Mouse (Mus musculus) ES-E14 (cell line): ENCODE measurements around the gene Cbr4. TPM values are rescaled to one million over a fixed set of nuclear protein-coding genes. Genes with fewer than 3 reads are reported as not detected.

Experiments
- DNase-seq: peaks from one replicate; pipeline ENCODE4 v3.0.0-alpha.2; 2013; ENCODE audit warnings: low read depth, low spot score
- H3K27ac ChIP-seq: 2 replicates; pipeline ENCODE4 v1.5.1; 2012; ENCODE audit warnings: low read depth, mild to moderate bottlenecking, low read length, moderate library complexity, mixed read lengths; ENCODE audit not compliant: poor library complexity, insufficient read depth, severe bottlenecking
- H3K36me3 ChIP-seq: 2 replicates; pipeline ENCODE4 v1.6.1; 2012; ENCODE audit warnings: mild to moderate bottlenecking, low read length, moderate library complexity, mixed read lengths; ENCODE audit not compliant: control insufficient read depth, poor library complexity, insufficient read depth, severe bottlenecking
- H3K4me1 ChIP-seq, 2 experiments: fragments of 150-350 bp in 1 of 2; sonication (generic) in 1 of 2; 2 replicates each; pipeline ENCODE4 v1.6.1; 2012; ENCODE audit warnings: low read length in 2 of 2, mild to moderate bottlenecking in 1 of 2, mixed read lengths in 1 of 2; ENCODE audit not compliant: control insufficient read depth in 2 of 2, insufficient read depth in 2 of 2, poor library complexity in 1 of 2
- H3K4me3 ChIP-seq, 2 experiments: fragments of 150-350 bp in 1 of 2; sonication (generic) in 1 of 2; 2 replicates each; pipeline ENCODE4 v1.5.1; 2012; ENCODE audit warnings: low read length in 2 of 2, low read depth in 1 of 2, mild to moderate bottlenecking in 1 of 2, mixed read lengths in 1 of 2; ENCODE audit not compliant: insufficient read depth in 1 of 2, poor library complexity in 1 of 2, severe bottlenecking in 1 of 2
- H3K9ac ChIP-seq: 2 replicates; pipeline ENCODE4 v1.6.1; 2012; ENCODE audit warnings: low read depth, mild to moderate bottlenecking, low read length, mixed read lengths; ENCODE audit not compliant: poor library complexity, insufficient read depth, severe bottlenecking
- H3K9me3 ChIP-seq: fragments of 150-350 bp; sonication (generic); 2 replicates; pipeline ENCODE4 v1.6.1; 2012; ENCODE audit warnings: low read depth, mild to moderate bottlenecking, low read length; ENCODE audit not compliant: control insufficient read depth, insufficient read depth
- CHD2 ChIP-seq: IDR thresholded peaks from 2 replicates; pipeline ENCODE4 v1.6.1; 2014; ENCODE audit warnings: mild to moderate bottlenecking, low read depth, low read length, inconsistent platforms
- HCFC1 ChIP-seq: IDR thresholded peaks from 2 replicates; pipeline ENCODE4 v1.6.1; 2012; ENCODE audit warnings: low read length, inconsistent platforms, borderline replicate concordance; ENCODE audit not compliant: insufficient read depth
- MAFK ChIP-seq: IDR thresholded peaks from 2 replicates; pipeline ENCODE4 v1.6.1; 2014; ENCODE audit warnings: mild to moderate bottlenecking, low read depth, low read length, inconsistent platforms; ENCODE audit not compliant: insufficient read depth
- ZC3H11A ChIP-seq: IDR thresholded peaks from 2 replicates; pipeline ENCODE4 v1.6.1; 2012; ENCODE audit warnings: low read depth, mild to moderate bottlenecking, inconsistent platforms, low read length, borderline replicate concordance
- ZNF384 ChIP-seq: IDR thresholded peaks from 2 replicates; pipeline ENCODE4 v1.6.1; 2012; ENCODE audit warnings: low read depth, low read length, inconsistent platforms
- in situ Hi-C, 2 experiments: fragments of 600-800 bp; cut with MboI; formaldehyde crosslinking; loops; one replicate each; pipeline ENCODE4 v1.15.1; 2025; ENCODE audit warnings: low sequenced_read_pairs in 2 of 2, inconsistent platforms in 1 of 2; ENCODE audit not compliant: unreplicated experiment in 2 of 2
- total RNA-seq: library from RNA; depleted of rRNA; stranded (reverse); fragments of 300-350 nt; gene quantifications from 2 replicates; pipeline ENCODE4 v1.2.3, GENCODE M21; 2012

The Cbr4 gene
- total RNA-seq, 1 experiment: 17.5 TPM

- Histone ChIP-seq H3K9ac (no peak overlapping the region), H3K36me3 (no peaks in the 10 kb centered on the region), H3K4me1 (no peaks in the 10 kb centered on the region), H3K9me3 (no peaks in the 10 kb centered on the region), H3K27ac (no peak overlapping the region), H3K4me3 (no peak overlapping the region)
- in situ Hi-C loops: no loop called here
- no peak for TF ChIP-seq HCFC1
- TF ChIP-seq CHD2: no peak
- no peak for TF ChIP-seq ZNF384
- no peak for TF ChIP-seq ZC3H11A
- no peak for TF ChIP-seq MAFK
- DNase-seq: no peak
Observed at GRCm38 (mm10) chr8:61448881-61449280, 38.7 kb upstream of the Cbr4 start.

- in situ Hi-C loops: no loop called here
- Histone ChIP-seq H3K4me3 (no peak overlapping the region), H3K9me3 (no peaks in the 10 kb centered on the region), H3K9ac (no peak overlapping the region), H3K27ac (no peak overlapping the region), H3K36me3 (no peaks in the 10 kb centered on the region), H3K4me1 (no peaks in the 10 kb centered on the region)
- no peak for DNase-seq
- TF ChIP-seq ZC3H11A (no peak), MAFK (no peak), HCFC1 (no peak), CHD2 (no peak), ZNF384 (no peak)
Observed at GRCm38 (mm10) chr8:61450916-61451575, 36.5 kb upstream of the Cbr4 start.

GRCm38 (mm10) chr8:61451721-61452337 is 35.7 kb upstream of the Cbr4 start:
- DNase-seq: no peak
- in situ Hi-C loops: no loop called here
- H3K36me3 ChIP-seq: no peaks in the 10 kb centered on the region
- no peak overlapping the region for H3K9ac ChIP-seq
- H3K9me3 ChIP-seq: no peaks in the 10 kb centered on the region
- no peak for TF ChIP-seq HCFC1
- no peak for TF ChIP-seq MAFK
- TF ChIP-seq CHD2: no peak
- no peak for TF ChIP-seq ZC3H11A
- no peak for TF ChIP-seq ZNF384
- no peaks in the 10 kb centered on the region for H3K4me1 ChIP-seq
- H3K27ac ChIP-seq: no peak overlapping the region
- no peak overlapping the region for H3K4me3 ChIP-seq

- Histone ChIP-seq H3K4me1 (no peaks in the 10 kb centered on the region), H3K9ac (no peak overlapping the region), H3K36me3 (no peaks in the 10 kb centered on the region), H3K4me3 (no peak overlapping the region), H3K27ac (no peak overlapping the region), H3K9me3 (no peaks in the 10 kb centered on the region)
- TF ChIP-seq HCFC1: no peak
- no peak for TF ChIP-seq CHD2
- no peak for TF ChIP-seq ZNF384
- no peak for TF ChIP-seq MAFK
- TF ChIP-seq ZC3H11A: no peak
- in situ Hi-C loops: no loop called here
- DNase-seq: no peak
Observed at GRCm38 (mm10) chr8:61459763-61460162, 27.8 kb upstream of the Cbr4 start.

GRCm38 (mm10) chr8:61462221-61462620 is 25.3 kb upstream of the Cbr4 start:
- TF ChIP-seq CHD2 (no peak), MAFK (no peak), ZNF384 (no peak), HCFC1 (no peak), ZC3H11A (no peak)
- in situ Hi-C loops: no loop called here

More at GRCm38 (mm10) chr8:61462221-61462620, 25.3 kb upstream of the Cbr4 start:
- no peak for DNase-seq
- no peaks in the 10 kb centered on the region for H3K4me1 ChIP-seq
- no peaks in the 10 kb centered on the region for H3K9me3 ChIP-seq
- no peak overlapping the region for H3K4me3 ChIP-seq
- H3K9ac ChIP-seq: no peak overlapping the region
- no peak overlapping the region for H3K27ac ChIP-seq
- no peaks in the 10 kb centered on the region for H3K36me3 ChIP-seq
